Mouse (Mus musculus): ENCODE results near the gene Diablo. TPM values are rescaled to one million over a fixed set of nuclear protein-coding genes. Genes with fewer than 3 reads are reported as not detected.

Diablo gene
- 43.1 and 51.4 TPM in 2 replicates for polyA plus RNA-seq (2011; ENCODE audit: insufficient read length, low read depth, missing spikeins)

- Histone ChIP-seq H3K4me1 (ENCODE audit: control insufficient read depth, insufficient read depth, low read length) (0 out of 2 replicates have a peak, but pooled peaks cover 2% of the 10 kb centered on the region), H3K4me3 (ENCODE audit: insufficient read depth, low read length) (peak within 1 kb of the TSS; percentile 92), H3K27ac (ENCODE audit: insufficient read depth, low read length) (no peak within 1 kb of the TSS)
- TF ChIP-seq CTCF (IDR thresholded peaks at IDR 0.05; ENCODE audit: borderline replicate concordance, insufficient read depth, low read length): no peak
- peak; percentile 95 for TF ChIP-seq POLR2A (IDR thresholded peaks at IDR 0.05; ENCODE audit: low read depth, low read length)
Observed at GRCm38 (mm10) chr5:123523692-123524392, at the start of gene Diablo. Diablo (minus strand) TSS chr5:123524176.

GRCm38 (mm10) chr5:123573362-123573761 lies 49.4 kb upstream of the Diablo start:
- Histone ChIP-seq H3K4me3 (ENCODE audit: insufficient read depth, low read length) (no peak overlapping the region), H3K4me1 (ENCODE audit: control insufficient read depth, insufficient read depth, low read length) (no peaks in the 10 kb centered on the region), H3K27ac (ENCODE audit: insufficient read depth, low read length) (no peak overlapping the region)
- TF ChIP-seq POLR2A (IDR thresholded peaks at IDR 0.05; ENCODE audit: low read depth, low read length) (no peak), CTCF (IDR thresholded peaks at IDR 0.05; ENCODE audit: borderline replicate concordance, insufficient read depth, low read length) (no peak)

- H3K27ac ChIP-seq (ENCODE audit: insufficient read depth, low read length): no peak within 1 kb of the TSS
Observed at GRCm38 (mm10) chr5:123572357-123573186, 48.6 kb upstream of the Diablo start, which contains the start of gene Vps33a. Vps33a (minus strand) TSS chr5:123573038.

GRCm38 (mm10) chr5:123561128-123561527 lies 37.2 kb upstream of the Diablo start:
- Histone ChIP-seq H3K27ac (ENCODE audit: insufficient read depth, low read length) (no peak overlapping the region), H3K4me1 (ENCODE audit: control insufficient read depth, insufficient read depth, low read length) (no peaks in the 10 kb centered on the region), H3K4me3 (ENCODE audit: insufficient read depth, low read length) (no peak overlapping the region)
- TF ChIP-seq POLR2A (IDR thresholded peaks at IDR 0.05; ENCODE audit: low read depth, low read length): no peak
- TF ChIP-seq CTCF (IDR thresholded peaks at IDR 0.05; ENCODE audit: borderline replicate concordance, insufficient read depth, low read length): no peak

More at GRCm38 (mm10) chr5:123572357-123573186, 48.6 kb upstream of the Diablo start, which contains the start of gene Vps33a:
- no peaks in the 10 kb centered on the region for H3K4me1 ChIP-seq (ENCODE audit: control insufficient read depth, insufficient read depth, low read length)
- TF ChIP-seq POLR2A (IDR thresholded peaks at IDR 0.05; ENCODE audit: low read depth, low read length): peak; percentile 87
- no peak for TF ChIP-seq CTCF (IDR thresholded peaks at IDR 0.05; ENCODE audit: borderline replicate concordance, insufficient read depth, low read length)
- H3K4me3 ChIP-seq (ENCODE audit: insufficient read depth, low read length): peak within 1 kb of the TSS; percentile 80

GRCm38 (mm10) chr5:123559588-123559987 lies 35.6 kb upstream of the Diablo start:
- no peak for TF ChIP-seq POLR2A (IDR thresholded peaks at IDR 0.05; ENCODE audit: low read depth, low read length)
- TF ChIP-seq CTCF (IDR thresholded peaks at IDR 0.05; ENCODE audit: borderline replicate concordance, insufficient read depth, low read length): no peak
- Histone ChIP-seq H3K4me3 (ENCODE audit: insufficient read depth, low read length) (no peak overlapping the region), H3K27ac (ENCODE audit: insufficient read depth, low read length) (no peak overlapping the region), H3K4me1 (ENCODE audit: control insufficient read depth, insufficient read depth, low read length) (no peaks in the 10 kb centered on the region)

GRCm38 (mm10) chr5:123556451-123556850 lies 32.5 kb upstream of the Diablo start:
- TF ChIP-seq CTCF (IDR thresholded peaks at IDR 0.05; ENCODE audit: borderline replicate concordance, insufficient read depth, low read length): no peak
- TF ChIP-seq POLR2A (IDR thresholded peaks at IDR 0.05; ENCODE audit: low read depth, low read length): no peak
- H3K27ac ChIP-seq (ENCODE audit: insufficient read depth, low read length): no peak overlapping the region
- H3K4me3 ChIP-seq (ENCODE audit: insufficient read depth, low read length): no peak overlapping the region
- H3K4me1 ChIP-seq (ENCODE audit: control insufficient read depth, insufficient read depth, low read length): no peaks in the 10 kb centered on the region

GRCm38 (mm10) chr5:123555693-123556092 lies 31.7 kb upstream of the Diablo start:
- TF ChIP-seq CTCF (IDR thresholded peaks at IDR 0.05; ENCODE audit: borderline replicate concordance, insufficient read depth, low read length) (no peak), POLR2A (IDR thresholded peaks at IDR 0.05; ENCODE audit: low read depth, low read length) (no peak)
- H3K4me1 ChIP-seq (ENCODE audit: control insufficient read depth, insufficient read depth, low read length): no peaks in the 10 kb centered on the region
- no peak overlapping the region for H3K4me3 ChIP-seq (ENCODE audit: insufficient read depth, low read length)
- no peak overlapping the region for H3K27ac ChIP-seq (ENCODE audit: insufficient read depth, low read length)

- H3K4me1 ChIP-seq (ENCODE audit: control insufficient read depth, insufficient read depth, low read length): no peaks in the 10 kb centered on the region
- TF ChIP-seq CTCF (IDR thresholded peaks at IDR 0.05; ENCODE audit: borderline replicate concordance, insufficient read depth, low read length) (no peak), POLR2A (IDR thresholded peaks at IDR 0.05; ENCODE audit: low read depth, low read length) (no peak)
- H3K27ac ChIP-seq (ENCODE audit: insufficient read depth, low read length): no peak overlapping the region
Observed at GRCm38 (mm10) chr5:123533801-123534200, 9.8 kb upstream of the Diablo start.

GRCm38 (mm10) chr5:123530056-123530455 lies 6.1 kb upstream of the Diablo start:
- Histone ChIP-seq H3K27ac (ENCODE audit: insufficient read depth, low read length) (no peak overlapping the region), H3K4me3 (ENCODE audit: insufficient read depth, low read length) (no peak overlapping the region), H3K4me1 (ENCODE audit: control insufficient read depth, insufficient read depth, low read length) (no peaks in the 10 kb centered on the region)
- no peak for TF ChIP-seq CTCF (IDR thresholded peaks at IDR 0.05; ENCODE audit: borderline replicate concordance, insufficient read depth, low read length)
- no peak for TF ChIP-seq POLR2A (IDR thresholded peaks at IDR 0.05; ENCODE audit: low read depth, low read length)

More at GRCm38 (mm10) chr5:123533801-123534200, 9.8 kb upstream of the Diablo start:
- no peak overlapping the region for H3K4me3 ChIP-seq (ENCODE audit: insufficient read depth, low read length)

Data from embryonic fibroblast, embryonic 13.5 days (primary cell).